Mouse (Mus musculus) ES-E14 (cell line): Measurements from ENCODE around the gene Kctd3. TPM values are rescaled to one million over a fixed set of nuclear protein-coding genes. Genes with fewer than 3 reads are reported as not detected.

Experiments used
- DNase-seq: peaks from one replicate; pipeline ENCODE4 v3.0.0-alpha.2; 2013; ENCODE audit warnings: low read depth, low spot score
- H3K27ac ChIP-seq: 2 replicates; pipeline ENCODE4 v1.5.1; 2012; ENCODE audit warnings: low read depth, mild to moderate bottlenecking, low read length, moderate library complexity, mixed read lengths; ENCODE audit not compliant: poor library complexity, insufficient read depth, severe bottlenecking
- H3K36me3 ChIP-seq: 2 replicates; pipeline ENCODE4 v1.6.1; 2012; ENCODE audit warnings: mild to moderate bottlenecking, low read length, moderate library complexity, mixed read lengths; ENCODE audit not compliant: control insufficient read depth, poor library complexity, insufficient read depth, severe bottlenecking
- H3K4me1 ChIP-seq, 2 experiments: fragments of 150-350 bp in 1 of 2; sonication (generic) in 1 of 2; 2 replicates each; pipeline ENCODE4 v1.6.1; 2012; ENCODE audit warnings: low read length in 2 of 2, mild to moderate bottlenecking in 1 of 2, mixed read lengths in 1 of 2; ENCODE audit not compliant: control insufficient read depth in 2 of 2, insufficient read depth in 2 of 2, poor library complexity in 1 of 2
- H3K4me3 ChIP-seq, 2 experiments: fragments of 150-350 bp in 1 of 2; sonication (generic) in 1 of 2; 2 replicates each; pipeline ENCODE4 v1.5.1; 2012; ENCODE audit warnings: low read length in 2 of 2, low read depth in 1 of 2, mild to moderate bottlenecking in 1 of 2, mixed read lengths in 1 of 2; ENCODE audit not compliant: insufficient read depth in 1 of 2, poor library complexity in 1 of 2, severe bottlenecking in 1 of 2
- H3K9ac ChIP-seq: 2 replicates; pipeline ENCODE4 v1.6.1; 2012; ENCODE audit warnings: low read depth, mild to moderate bottlenecking, low read length, mixed read lengths; ENCODE audit not compliant: poor library complexity, insufficient read depth, severe bottlenecking
- H3K9me3 ChIP-seq: fragments of 150-350 bp; sonication (generic); 2 replicates; pipeline ENCODE4 v1.6.1; 2012; ENCODE audit warnings: low read depth, mild to moderate bottlenecking, low read length; ENCODE audit not compliant: control insufficient read depth, insufficient read depth
- CHD2 ChIP-seq: IDR thresholded peaks from 2 replicates; pipeline ENCODE4 v1.6.1; 2014; ENCODE audit warnings: mild to moderate bottlenecking, low read depth, low read length, inconsistent platforms
- HCFC1 ChIP-seq: IDR thresholded peaks from 2 replicates; pipeline ENCODE4 v1.6.1; 2012; ENCODE audit warnings: low read length, inconsistent platforms, borderline replicate concordance; ENCODE audit not compliant: insufficient read depth
- MAFK ChIP-seq: IDR thresholded peaks from 2 replicates; pipeline ENCODE4 v1.6.1; 2014; ENCODE audit warnings: mild to moderate bottlenecking, low read depth, low read length, inconsistent platforms; ENCODE audit not compliant: insufficient read depth
- ZC3H11A ChIP-seq: IDR thresholded peaks from 2 replicates; pipeline ENCODE4 v1.6.1; 2012; ENCODE audit warnings: low read depth, mild to moderate bottlenecking, inconsistent platforms, low read length, borderline replicate concordance
- ZNF384 ChIP-seq: IDR thresholded peaks from 2 replicates; pipeline ENCODE4 v1.6.1; 2012; ENCODE audit warnings: low read depth, low read length, inconsistent platforms
- in situ Hi-C, 2 experiments: fragments of 600-800 bp; cut with MboI; formaldehyde crosslinking; loops; one replicate each; pipeline ENCODE4 v1.15.1; 2025; ENCODE audit warnings: low sequenced_read_pairs in 2 of 2, inconsistent platforms in 1 of 2; ENCODE audit not compliant: unreplicated experiment in 2 of 2
- total RNA-seq: library from RNA; depleted of rRNA; stranded (reverse); fragments of 300-350 nt; gene quantifications from 2 replicates; pipeline ENCODE4 v1.2.3, GENCODE M21; 2012

The Kctd3 gene
- total RNA-seq, 1 experiment = 54.7 TPM

GRCm38 (mm10) chr1:189030975-189031374 lies 23.3 kb upstream of the Kctd3 start:
- DNase-seq = no peak
- H3K9me3 ChIP-seq = no peaks in the 10 kb centered on the region
- no peaks in the 10 kb centered on the region for H3K36me3 ChIP-seq
- H3K27ac ChIP-seq = peak overlapping the region; percentile 13; the same call in 1 of the 2 replicates
- TF ChIP-seq MAFK (peak; percentile 51; the same call in 1 of the 2 replicates), ZNF384 (no peak)
- no peak overlapping the region for H3K4me3 ChIP-seq
- no peak overlapping the region for H3K9ac ChIP-seq
- in situ Hi-C loops = loop anchor here in 1 of 2 experiments (25.0 kb wide), 1 partner anchor 581 kb away; no protein-coding TSS in a partner anchor
- peaks cover 0 to 2% of the 10 kb centered on the region in 2 experiments; a peak in 1 of 4 replicates for H3K4me1 ChIP-seq

GRCm38 (mm10) chr1:189028267-189028666 lies 20.6 kb upstream of the Kctd3 start:
- no peak for DNase-seq
- peaks cover 2 to 3% of the 10 kb centered on the region in 2 experiments; a peak in 1 of 4 replicates for H3K4me1 ChIP-seq
- H3K27ac ChIP-seq = no peak overlapping the region
- no peak overlapping the region for H3K9ac ChIP-seq
- H3K4me3 ChIP-seq = no peak overlapping the region
- TF ChIP-seq ZC3H11A = 0 out of 2 replicates have a peak, but pooled peaks have one; percentile 19
- no peak for TF ChIP-seq CHD2
- in situ Hi-C loops = loop anchor here (10.0 to 25.0 kb wide), 2 partner anchors 584 to 597 kb away; no protein-coding TSS in a partner anchor
- no peaks in the 10 kb centered on the region for H3K36me3 ChIP-seq
- H3K9me3 ChIP-seq = no peaks in the 10 kb centered on the region

GRCm38 (mm10) chr1:189026885-189027284 lies 19.2 kb upstream of the Kctd3 start:
- Histone ChIP-seq H3K9ac (no peak overlapping the region), H3K4me1 (peaks cover 3 to 4% of the 10 kb centered on the region in 2 experiments; a peak in 1 of 4 replicates), H3K9me3 (no peaks in the 10 kb centered on the region), H3K27ac (no peak overlapping the region), H3K36me3 (no peaks in the 10 kb centered on the region), H3K4me3 (no peak overlapping the region)
- DNase-seq = no peak
- in situ Hi-C loops = loop anchor here (10.0 to 25.0 kb wide), 2 partner anchors 585 to 598 kb away; no protein-coding TSS in a partner anchor
- TF ChIP-seq ZNF384 (no peak), CHD2 (no peak), ZC3H11A (no peak), MAFK (no peak), HCFC1 (no peak)

GRCm38 (mm10) chr1:189023701-189024080 lies 16.1 kb upstream of the Kctd3 start:
- Histone ChIP-seq H3K27ac (no peak overlapping the region), H3K4me1 (peaks cover 2 to 3% of the 10 kb centered on the region in 2 experiments; a peak in 1 of 4 replicates), H3K9ac (no peak overlapping the region), H3K9me3 (no peaks in the 10 kb centered on the region), H3K4me3 (no peak overlapping the region), H3K36me3 (no peaks in the 10 kb centered on the region)
- DNase-seq = no peak
- TF ChIP-seq CHD2 (no peak), ZC3H11A (no peak), ZNF384 (no peak), HCFC1 (no peak), MAFK (no peak)
- in situ Hi-C loops = loop anchor here in 1 of 2 experiments (10.0 kb wide), 1 partner anchor 601 kb away; no protein-coding TSS in a partner anchor
